Mouse (Mus musculus): ENCODE measurements around the gene Pakap. TPM values are rescaled to one million over a fixed set of nuclear protein-coding genes. Genes with fewer than 3 reads are reported as not detected.

The Pakap gene
- polyA plus RNA-seq, 1 experiment from 2014 or later: 57.5 TPM

DNA sequence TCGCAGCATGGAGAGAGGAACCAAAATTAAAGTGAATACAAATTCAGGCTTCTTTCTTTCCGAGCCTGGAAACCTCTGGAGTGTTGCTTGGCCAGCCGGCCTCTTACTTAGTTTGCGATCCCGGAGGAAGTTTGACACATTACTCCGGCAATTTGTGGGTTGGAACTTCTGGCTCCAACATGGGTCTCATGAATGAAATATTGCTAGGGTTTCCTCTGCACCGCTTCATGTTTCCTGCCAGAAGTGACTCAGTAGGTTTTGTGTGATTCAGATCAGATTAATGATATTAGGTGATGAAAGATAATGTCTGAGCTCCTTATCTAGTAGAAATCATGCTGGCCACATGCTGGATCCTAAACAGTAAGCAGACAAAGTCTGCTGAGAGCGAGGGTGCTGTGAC lies 293.9 kb downstream of the Pakap start:
- Histone ChIP-seq H3K27ac (ENCODE audit: low read length) (peak overlapping the region; percentile 13), H3K4me2 (ENCODE audit: low read depth, low read length) (no peak overlapping the region), H3K27me3 (ENCODE audit: control insufficient read depth, insufficient read depth, low read length) (no peaks in the 10 kb centered on the region), H3K4me3 (ENCODE audit: low read length) (no peak overlapping the region), H3K36me3 (ENCODE audit: control insufficient read depth, insufficient read depth) (peaks cover 25% of the 10 kb centered on the region), H3K4me1 (ENCODE audit: control insufficient read depth, insufficient read depth, low read length) (peaks cover 45% of the 10 kb centered on the region), H3K9me3 (replicated peaks; ENCODE audit: control insufficient read depth, low read length) (no peaks in the 10 kb centered on the region), H3K9ac (ENCODE audit: low read length) (no peak overlapping the region)
- 68% methylated on average over 8 of the region's 8 CpGs for WGBS
- no peak for ATAC-seq (replicated peaks; ENCODE audit: extremely low read depth, insufficient read depth, low FRiP score)

DNA sequence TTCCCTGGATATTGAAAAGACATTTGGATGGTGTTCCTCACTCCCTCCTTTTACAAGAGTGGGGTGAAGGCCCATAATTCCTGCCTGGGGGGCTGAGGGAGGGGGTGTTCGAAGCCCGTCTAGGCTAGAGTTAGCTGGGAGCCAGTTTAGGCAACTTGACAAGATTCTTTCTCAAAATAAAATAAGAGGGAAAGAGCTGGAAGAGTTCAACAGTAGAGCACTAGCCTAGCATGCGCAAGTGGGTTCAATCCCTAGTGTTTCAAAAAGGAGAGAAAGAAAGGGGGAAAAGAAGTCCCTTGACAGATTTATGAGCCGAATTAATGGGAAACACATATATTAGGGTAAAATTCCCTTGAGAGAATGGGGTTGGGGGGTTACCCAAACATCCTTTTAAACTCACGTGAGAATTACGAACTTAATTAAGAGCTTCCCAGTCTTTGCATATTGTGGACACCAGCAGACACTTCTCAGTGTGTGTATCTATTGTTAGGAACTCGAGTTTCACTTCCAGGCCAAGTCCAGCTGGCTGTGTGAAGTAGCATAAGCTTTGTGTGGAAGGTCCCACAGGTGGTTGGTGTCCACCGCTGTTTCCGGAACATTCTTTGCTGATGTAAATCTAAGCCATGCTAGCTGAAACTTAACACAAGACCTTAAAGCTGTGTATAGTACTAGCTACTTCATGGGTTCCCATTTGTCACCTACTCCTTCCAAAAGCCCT lies 294.4 kb downstream of the Pakap start:
- H3K9ac ChIP-seq (ENCODE audit: low read length): no peak overlapping the region
- 76% methylated on average over 9 of the region's 9 CpGs for WGBS
- H3K36me3 ChIP-seq (ENCODE audit: control insufficient read depth, insufficient read depth): peaks cover 19% of the 10 kb centered on the region
- no peak overlapping the region for H3K4me2 ChIP-seq (ENCODE audit: low read depth, low read length)
- H3K27ac ChIP-seq (ENCODE audit: low read length): peak overlapping the region; percentile 13; the same call in 1 of the 2 replicates
- H3K9me3 ChIP-seq (replicated peaks; ENCODE audit: control insufficient read depth, low read length): no peaks in the 10 kb centered on the region
- H3K4me3 ChIP-seq (ENCODE audit: low read length): no peak overlapping the region
- peaks cover 49% of the 10 kb centered on the region for H3K4me1 ChIP-seq (ENCODE audit: control insufficient read depth, insufficient read depth, low read length)
- H3K27me3 ChIP-seq (ENCODE audit: control insufficient read depth, insufficient read depth, low read length): no peaks in the 10 kb centered on the region
- ATAC-seq (replicated peaks; ENCODE audit: extremely low read depth, insufficient read depth, low FRiP score): no peak

GRCm38 (mm10) chr4:57866088-57866487 lies 298.1 kb downstream of the Pakap start:
- 26% methylated on average over 2 of the region's 2 CpGs for WGBS
- peak; percentile 49 for ATAC-seq (replicated peaks; ENCODE audit: extremely low read depth, insufficient read depth, low FRiP score)
- peaks cover 9% of the 10 kb centered on the region; the same call in 1 of the 2 replicates for H3K36me3 ChIP-seq (ENCODE audit: control insufficient read depth, insufficient read depth)
- no peak overlapping the region for H3K4me3 ChIP-seq (ENCODE audit: low read length)
- H3K4me2 ChIP-seq (ENCODE audit: low read depth, low read length): no peak overlapping the region
- H3K27me3 ChIP-seq (ENCODE audit: control insufficient read depth, insufficient read depth, low read length): no peaks in the 10 kb centered on the region
- H3K4me1 ChIP-seq (ENCODE audit: control insufficient read depth, insufficient read depth, low read length): peaks cover 36% of the 10 kb centered on the region
- no peaks in the 10 kb centered on the region for H3K9me3 ChIP-seq (replicated peaks; ENCODE audit: control insufficient read depth, low read length)
- peak overlapping the region; percentile 5 for H3K27ac ChIP-seq (ENCODE audit: low read length)
- no peak overlapping the region for H3K9ac ChIP-seq (ENCODE audit: low read length)

DNA sequence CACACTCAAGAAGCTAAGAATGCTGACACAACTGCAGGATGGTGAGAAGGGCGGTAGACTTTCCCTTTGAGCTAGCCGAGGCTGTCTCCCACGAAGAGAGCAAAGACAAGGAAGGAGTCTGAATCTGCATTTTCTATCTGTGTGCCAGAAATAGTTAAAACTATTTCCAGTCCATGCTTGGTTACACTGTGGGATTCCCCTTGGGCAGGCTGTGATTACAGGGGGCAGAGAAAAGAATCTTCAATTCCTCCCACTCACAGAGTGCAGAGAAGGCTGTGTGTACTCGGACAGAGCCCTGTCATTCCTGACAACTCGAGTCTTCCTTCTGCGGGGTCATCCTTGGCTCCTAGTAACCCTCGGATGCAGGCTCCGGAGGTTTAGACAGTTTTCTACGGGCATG lies 299.0 kb downstream of the Pakap start:
- H3K36me3 ChIP-seq (ENCODE audit: control insufficient read depth, insufficient read depth): peaks cover 9% of the 10 kb centered on the region; the same call in 1 of the 2 replicates
- ATAC-seq (replicated peaks; ENCODE audit: extremely low read depth, insufficient read depth, low FRiP score): no peak
- no peak overlapping the region for H3K4me2 ChIP-seq (ENCODE audit: low read depth, low read length)
- 55% methylated on average over 9 of the region's 9 CpGs for WGBS
- peaks cover 29% of the 10 kb centered on the region for H3K4me1 ChIP-seq (ENCODE audit: control insufficient read depth, insufficient read depth, low read length)
- H3K9me3 ChIP-seq (replicated peaks; ENCODE audit: control insufficient read depth, low read length): no peaks in the 10 kb centered on the region
- no peak overlapping the region for H3K9ac ChIP-seq (ENCODE audit: low read length)
- no peaks in the 10 kb centered on the region for H3K27me3 ChIP-seq (ENCODE audit: control insufficient read depth, insufficient read depth, low read length)
- H3K27ac ChIP-seq (ENCODE audit: low read length): peak overlapping the region; percentile 5; the same call in 1 of the 2 replicates
- H3K4me3 ChIP-seq (ENCODE audit: low read length): no peak overlapping the region

- Histone ChIP-seq H3K27ac (ENCODE audit: low read length) (no peak overlapping the region), H3K4me2 (ENCODE audit: low read depth, low read length) (no peak overlapping the region), H3K4me3 (ENCODE audit: low read length) (no peak overlapping the region), H3K4me1 (ENCODE audit: control insufficient read depth, insufficient read depth, low read length) (peaks cover 24% of the 10 kb centered on the region), H3K9me3 (replicated peaks; ENCODE audit: control insufficient read depth, low read length) (no peaks in the 10 kb centered on the region), H3K9ac (ENCODE audit: low read length) (no peak overlapping the region), H3K36me3 (ENCODE audit: control insufficient read depth, insufficient read depth) (peaks cover 9% of the 10 kb centered on the region; the same call in 1 of the 2 replicates), H3K27me3 (ENCODE audit: control insufficient read depth, insufficient read depth, low read length) (no peaks in the 10 kb centered on the region)
- no peak for ATAC-seq (replicated peaks; ENCODE audit: extremely low read depth, insufficient read depth, low FRiP score)
- 57% methylated on average over 10 of the region's 10 CpGs for WGBS
Observed at GRCm38 (mm10) chr4:57867454-57867853, 299.5 kb downstream of the Pakap start.

- no peaks in the 10 kb centered on the region for H3K36me3 ChIP-seq (ENCODE audit: control insufficient read depth, insufficient read depth)
- H3K27ac ChIP-seq (ENCODE audit: low read length): no peak overlapping the region
- no peak for ATAC-seq (replicated peaks; ENCODE audit: extremely low read depth, insufficient read depth, low FRiP score)
- H3K9me3 ChIP-seq (replicated peaks; ENCODE audit: control insufficient read depth, low read length): no peaks in the 10 kb centered on the region
- 93% methylated on average over 5 of the region's 5 CpGs for WGBS
- no peak overlapping the region for H3K4me2 ChIP-seq (ENCODE audit: low read depth, low read length)
- no peak overlapping the region for H3K4me3 ChIP-seq (ENCODE audit: low read length)
- H3K27me3 ChIP-seq (ENCODE audit: control insufficient read depth, insufficient read depth, low read length): no peaks in the 10 kb centered on the region
- H3K4me1 ChIP-seq (ENCODE audit: control insufficient read depth, insufficient read depth, low read length): peaks cover 25% of the 10 kb centered on the region
- H3K9ac ChIP-seq (ENCODE audit: low read length): no peak overlapping the region
Observed at GRCm38 (mm10) chr4:57879137-57879536, 311.2 kb downstream of the Pakap start.

DNA sequence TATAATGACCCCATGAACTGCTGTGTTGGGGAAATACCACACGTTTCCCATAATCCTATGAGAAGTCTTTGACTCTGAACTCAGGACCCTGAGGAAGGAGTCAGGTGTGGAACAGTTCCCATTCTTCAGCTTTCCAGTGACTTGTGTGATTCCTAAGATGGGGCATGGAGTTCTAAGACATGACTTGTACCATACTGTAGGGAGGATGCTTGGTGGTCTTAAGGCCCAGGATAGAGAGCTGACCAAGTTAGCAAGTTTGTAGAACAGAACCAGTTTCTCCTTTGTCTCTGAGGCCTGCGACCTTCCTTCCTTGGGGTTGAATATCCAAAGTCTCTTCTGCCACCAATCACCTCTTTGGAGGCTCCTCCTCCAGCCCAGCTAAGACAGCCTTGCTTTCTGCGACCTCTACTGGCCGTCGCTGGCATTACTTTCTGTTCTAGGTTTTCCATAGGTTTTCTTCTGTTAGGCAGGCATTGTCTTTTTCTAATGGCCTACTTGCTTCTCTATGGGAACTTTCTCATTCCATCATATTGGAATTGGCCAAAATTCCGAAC lies 311.9 kb downstream of the Pakap start:
- H3K27ac ChIP-seq (ENCODE audit: low read length): no peak overlapping the region
- 23% methylated on average over 6 of the region's 6 CpGs for WGBS
- H3K27me3 ChIP-seq (ENCODE audit: control insufficient read depth, insufficient read depth, low read length): no peaks in the 10 kb centered on the region
- H3K9ac ChIP-seq (ENCODE audit: low read length): no peak overlapping the region
- ATAC-seq (replicated peaks; ENCODE audit: extremely low read depth, insufficient read depth, low FRiP score): peak; percentile 53; the same call in 1 of the 2 replicates
- H3K9me3 ChIP-seq (replicated peaks; ENCODE audit: control insufficient read depth, low read length): no peaks in the 10 kb centered on the region
- H3K36me3 ChIP-seq (ENCODE audit: control insufficient read depth, insufficient read depth): no peaks in the 10 kb centered on the region
- H3K4me3 ChIP-seq (ENCODE audit: low read length): no peak overlapping the region
- peaks cover 33% of the 10 kb centered on the region for H3K4me1 ChIP-seq (ENCODE audit: control insufficient read depth, insufficient read depth, low read length)
- H3K4me2 ChIP-seq (ENCODE audit: low read depth, low read length): no peak overlapping the region

DNA sequence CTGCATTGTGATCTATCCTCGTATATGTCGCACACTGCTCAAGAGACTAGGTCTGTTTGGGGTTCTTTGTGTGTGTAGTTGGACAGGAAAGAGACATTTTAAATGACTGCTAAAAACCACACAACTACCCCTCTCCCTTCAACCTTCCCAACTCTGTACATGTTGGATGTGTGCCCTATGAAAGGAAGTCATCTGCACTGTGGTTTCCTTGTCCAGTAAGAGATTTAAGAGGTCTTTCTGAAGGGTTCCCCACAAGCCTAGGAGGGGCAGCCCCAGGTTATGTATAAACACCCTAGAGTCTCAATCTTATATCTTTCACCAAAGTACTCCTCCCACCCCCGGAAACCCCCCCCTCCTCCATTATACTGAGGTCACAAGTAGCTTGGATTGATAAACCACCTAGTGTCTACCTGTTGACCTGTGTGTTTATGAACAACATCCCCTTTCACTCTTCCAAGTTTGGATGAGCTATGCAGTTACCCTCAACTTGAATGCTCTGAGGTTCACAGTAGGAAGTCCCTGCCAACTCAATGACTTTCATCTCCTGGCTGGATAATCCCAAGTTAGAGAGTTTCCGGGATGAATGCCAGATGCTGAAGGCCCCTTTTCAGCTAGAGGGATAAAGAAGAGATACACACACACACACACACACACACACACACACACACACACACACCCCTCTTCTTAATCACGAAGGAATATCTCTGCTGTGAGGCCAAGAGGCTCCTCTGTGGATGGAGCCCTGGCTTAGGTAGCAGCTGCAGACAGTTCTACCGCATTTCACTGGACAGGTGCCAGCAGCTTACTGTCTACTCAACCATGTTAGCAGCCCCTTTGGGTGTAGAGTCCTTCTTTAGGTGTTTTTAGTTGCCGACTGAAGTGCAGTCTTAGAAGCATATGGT lies 315.8 kb downstream of the Pakap start:
- no peaks in the 10 kb centered on the region for H3K9me3 ChIP-seq (replicated peaks; ENCODE audit: control insufficient read depth, low read length)
- no peaks in the 10 kb centered on the region for H3K27me3 ChIP-seq (ENCODE audit: control insufficient read depth, insufficient read depth, low read length)
- H3K4me3 ChIP-seq (ENCODE audit: low read length): no peak overlapping the region
- H3K4me2 ChIP-seq (ENCODE audit: low read depth, low read length): no peak overlapping the region
- H3K36me3 ChIP-seq (ENCODE audit: control insufficient read depth, insufficient read depth): no peaks in the 10 kb centered on the region
- 48% methylated on average over 7 of the region's 7 CpGs for WGBS
- peaks cover 50% of the 10 kb centered on the region for H3K4me1 ChIP-seq (ENCODE audit: control insufficient read depth, insufficient read depth, low read length)
- no peak overlapping the region for H3K9ac ChIP-seq (ENCODE audit: low read length)
- H3K27ac ChIP-seq (ENCODE audit: low read length): peak overlapping the region; percentile 61
- peak; percentile 34; the same call in 1 of the 2 replicates for ATAC-seq (replicated peaks; ENCODE audit: extremely low read depth, insufficient read depth, low FRiP score)

Data from heart, embryonic 16.5 days (tissue).